Mouse (Mus musculus) myocyte (in vitro differentiated cells): ENCODE results near the gene 3110082I17Rik. TPM values are rescaled to one million over a fixed set of nuclear protein-coding genes. Genes with fewer than 3 reads are reported as not detected.

Experiments used
- H3K27me3 ChIP-seq: one replicate; pipeline ENCODE4 v1.6.1; 2011; ENCODE audit not compliant: control insufficient read depth, insufficient read depth, insufficient read length
- H3K36me3 ChIP-seq: one replicate; pipeline ENCODE4 v1.6.1; 2011; ENCODE audit not compliant: control insufficient read depth, insufficient read depth
- H3K4me2 ChIP-seq: one replicate; pipeline ENCODE4 v1.6.1; 2011; ENCODE audit warnings: low read depth, control low read depth
- H3K4me3 ChIP-seq: one replicate; pipeline ENCODE4 v1.5.1; 2011; ENCODE audit warnings: mild to moderate bottlenecking, control low read depth, moderate library complexity
- H3K79me2 ChIP-seq: one replicate; pipeline ENCODE4 v1.6.1; 2011; ENCODE audit not compliant: control insufficient read depth, insufficient read depth
- H3ac ChIP-seq: one replicate; pipeline ENCODE4 v1.6.1; 2011; ENCODE audit not compliant: control insufficient read depth, insufficient read length
- CEBPB ChIP-seq: IDR thresholded peaks from 2 replicates; pipeline ENCODE4 v1.6.1; 2011; ENCODE audit warnings: mild to moderate bottlenecking, moderate library complexity; ENCODE audit not compliant: poor library complexity, insufficient read depth, severe bottlenecking
- E2F4 ChIP-seq: IDR thresholded peaks from one replicate; pipeline ENCODE4 v1.6.1; 2011; ENCODE audit warnings: mild to moderate bottlenecking, control low read depth, moderate library complexity; ENCODE audit not compliant: insufficient read depth
- MAX ChIP-seq: IDR thresholded peaks from one replicate; pipeline ENCODE4 v1.6.1; 2011; ENCODE audit warnings: low read depth, mild to moderate bottlenecking, control low read depth
- MYOD1 ChIP-seq, 3 experiments: IDR thresholded peaks; one replicate each; pipeline ENCODE4 v1.6.1; 2011; ENCODE audit warnings: control low read depth in 2 of 3, low read depth in 2 of 3, mild to moderate bottlenecking in 2 of 3, moderate library complexity in 1 of 3; ENCODE audit not compliant: insufficient read length in 2 of 3, control insufficient read depth in 1 of 3
- MYOG ChIP-seq, 3 experiments: IDR thresholded peaks; one replicate each; pipeline ENCODE4 v1.6.1; 2011; ENCODE audit warnings: control low read depth in 2 of 3, low read depth in 2 of 3, mild to moderate bottlenecking in 2 of 3; ENCODE audit not compliant: insufficient read length in 2 of 3, control insufficient read depth in 1 of 3, insufficient read depth in 1 of 3
- POLR2A ChIP-seq: IDR thresholded peaks from one replicate; pipeline ENCODE4 v1.6.1; 2011; ENCODE audit warnings: low read depth, mild to moderate bottlenecking, control low read depth, moderate library complexity; ENCODE audit not compliant: insufficient read length
- POLR2AphosphoS2 ChIP-seq: IDR thresholded peaks from one replicate; pipeline ENCODE4 v1.6.1; 2011; ENCODE audit warnings: low read depth, control low read depth; ENCODE audit not compliant: insufficient read length
- REST ChIP-seq: IDR thresholded peaks from one replicate; pipeline ENCODE4 v1.6.1; 2011; ENCODE audit warnings: mild to moderate bottlenecking, control low read depth, moderate library complexity; ENCODE audit not compliant: insufficient read depth, insufficient read length
- SRF ChIP-seq: IDR thresholded peaks from one replicate; pipeline ENCODE4 v1.6.1; 2011; ENCODE audit warnings: low read depth; ENCODE audit not compliant: control insufficient read depth, insufficient read length
- TCF12 ChIP-seq: IDR thresholded peaks from one replicate; pipeline ENCODE4 v1.6.1; 2011; ENCODE audit warnings: mild to moderate bottlenecking, control low read depth; ENCODE audit not compliant: poor library complexity, insufficient read depth, severe bottlenecking
- TCF3 ChIP-seq: IDR thresholded peaks from one replicate; pipeline ENCODE4 v1.6.1; 2011; ENCODE audit warnings: low read depth, control low read depth; ENCODE audit not compliant: insufficient read length
- USF1 ChIP-seq: IDR thresholded peaks from one replicate; pipeline ENCODE4 v1.6.1; 2011; ENCODE audit warnings: low read depth, mild to moderate bottlenecking, control low read depth, moderate library complexity
- polyA plus RNA-seq: library from polyadenylated mRNA; unstranded; fragments of >200 nt; fragmentation: generic; extraction: Trizol; gene quantifications from one replicate; pipeline ENCODE4 v1.2.1, GENCODE M21; 2012; ENCODE audit warnings: missing spikeins

The 3110082I17Rik gene
- polyA plus RNA-seq, 1 experiment: 16.4 TPM

DNA sequence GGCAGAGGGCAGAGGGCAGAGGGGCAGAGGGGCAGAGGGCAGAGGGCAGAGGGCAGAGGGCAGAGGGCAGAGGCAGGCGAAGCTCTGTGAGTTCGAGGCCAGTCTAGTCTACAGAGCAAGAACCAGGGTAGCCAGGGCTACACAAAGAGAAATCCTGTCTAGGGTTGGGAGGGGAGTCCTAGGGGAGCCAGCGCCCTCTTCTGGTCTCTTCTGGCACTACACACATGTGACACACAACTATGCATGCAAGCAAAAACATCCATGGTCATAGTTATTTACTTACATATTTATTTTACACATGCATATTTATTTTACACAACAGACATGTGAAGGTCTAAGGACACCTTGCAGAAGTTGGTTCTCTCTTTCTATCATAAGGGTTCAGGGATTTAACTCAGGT, 42.8 kb downstream of the 3110082I17Rik start:
- Histone ChIP-seq H3K4me3 (no peak overlapping the region), H3ac (no peak overlapping the region), H3K36me3 (no peaks in the 10 kb centered on the region), H3K27me3 (no peaks in the 10 kb centered on the region), H3K4me2 (no peak overlapping the region), H3K79me2 (no peaks in the 10 kb centered on the region)
- TF ChIP-seq MYOG (IDR thresholded peaks at IDR 0.05; ENCODE audit: control insufficient read depth in 1 of 3, insufficient read depth in 1 of 3, insufficient read length in 2 of 3, low read depth in 2 of 3) (no peak), REST (no peak), MYOD1 (IDR thresholded peaks at IDR 0.05; ENCODE audit: control insufficient read depth in 1 of 3, insufficient read length in 2 of 3, low read depth in 2 of 3) (no peak), E2F4 (no peak), USF1 (no peak), POLR2A (no peak), SRF (no peak), TCF12 (no peak)

DNA sequence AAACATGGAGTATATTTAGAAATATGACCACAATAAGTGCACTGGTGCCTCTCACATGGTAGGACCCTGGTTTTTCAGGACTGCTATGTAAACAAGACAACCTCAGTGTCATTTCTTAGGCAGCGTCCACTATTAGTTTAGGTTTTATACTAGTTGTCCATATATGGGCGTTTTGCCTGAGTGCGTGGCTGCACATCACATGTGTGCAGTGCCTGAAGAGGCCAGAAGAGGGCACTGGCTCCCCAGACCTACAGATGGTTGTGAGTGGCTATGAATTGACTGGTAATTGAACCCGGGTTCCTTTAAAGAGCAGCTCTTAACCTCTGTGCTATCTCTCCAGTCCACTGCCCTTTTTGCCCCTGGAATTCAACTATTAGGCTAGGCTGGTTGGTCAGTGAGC, 43.4 kb downstream of the 3110082I17Rik start:
- H3K36me3 ChIP-seq: no peaks in the 10 kb centered on the region
- TF ChIP-seq POLR2AphosphoS2 (no peak), REST (no peak), SRF (peak; percentile 82)
- H3K4me3 ChIP-seq: no peak overlapping the region
- H3ac ChIP-seq: no peak overlapping the region
- H3K79me2 ChIP-seq: no peaks in the 10 kb centered on the region
- no peaks in the 10 kb centered on the region for H3K27me3 ChIP-seq
- no peak overlapping the region for H3K4me2 ChIP-seq

DNA sequence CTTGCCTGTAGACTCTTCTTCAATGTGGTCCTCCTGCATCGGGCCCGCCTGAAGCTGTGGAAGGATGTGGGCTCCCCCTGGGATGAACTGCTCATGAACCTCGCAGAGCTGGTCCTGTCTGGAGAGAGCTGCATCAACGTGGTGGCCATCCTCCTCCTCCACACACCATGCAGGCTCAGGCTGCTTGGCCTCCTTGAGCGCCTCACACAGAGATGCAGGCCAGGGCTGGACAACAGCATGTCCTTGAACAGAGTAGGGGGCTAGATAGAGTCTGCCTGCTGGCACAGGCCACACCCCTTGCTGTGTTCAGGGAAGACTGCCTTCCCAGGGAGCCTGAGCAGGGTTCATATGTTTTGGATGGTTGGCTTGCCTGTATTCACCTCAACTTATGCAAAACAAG, 45.3 kb downstream of the 3110082I17Rik start:
- TF ChIP-seq TCF12 (no peak), POLR2AphosphoS2 (no peak), E2F4 (no peak), MYOD1 (IDR thresholded peaks at IDR 0.05; ENCODE audit: control insufficient read depth in 1 of 3, insufficient read length in 2 of 3, low read depth in 2 of 3) (no peak), POLR2A (no peak), TCF3 (no peak), MYOG (IDR thresholded peaks at IDR 0.05; ENCODE audit: control insufficient read depth in 1 of 3, insufficient read depth in 1 of 3, insufficient read length in 2 of 3, low read depth in 2 of 3) (no peak), CEBPB (no peak), USF1 (no peak), MAX (no peak)
- Histone ChIP-seq H3K4me3 (no peak overlapping the region), H3K4me2 (no peak overlapping the region), H3ac (no peak overlapping the region), H3K36me3 (no peaks in the 10 kb centered on the region), H3K27me3 (no peaks in the 10 kb centered on the region), H3K79me2 (no peaks in the 10 kb centered on the region)

DNA sequence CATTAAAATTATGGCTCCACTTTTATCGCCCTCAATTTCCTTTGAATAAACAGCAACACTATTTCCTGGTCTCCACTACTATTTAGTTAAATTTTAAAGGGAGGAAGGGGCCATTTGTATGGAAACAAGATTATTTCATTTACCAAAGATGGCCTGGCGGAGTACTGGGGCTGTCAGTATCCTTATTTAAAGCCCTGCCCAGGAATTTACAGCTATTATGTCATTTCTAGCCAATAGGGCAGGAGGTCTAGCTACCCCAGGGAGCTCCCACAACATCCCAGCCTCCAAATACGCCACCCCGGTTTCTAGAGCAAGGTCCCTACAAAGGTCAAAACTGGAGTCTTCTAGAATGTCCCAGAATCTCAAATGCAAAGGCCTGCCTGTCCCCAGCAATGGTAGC, 46.8 kb downstream of the 3110082I17Rik start:
- H3ac ChIP-seq: no peak overlapping the region
- H3K4me2 ChIP-seq: no peak overlapping the region
- no peak overlapping the region for H3K4me3 ChIP-seq
- no peaks in the 10 kb centered on the region for H3K27me3 ChIP-seq
- H3K36me3 ChIP-seq: no peaks in the 10 kb centered on the region
- TF ChIP-seq E2F4 (no peak), POLR2AphosphoS2 (no peak), SRF (no peak), REST (no peak)
- H3K79me2 ChIP-seq: no peaks in the 10 kb centered on the region

DNA sequence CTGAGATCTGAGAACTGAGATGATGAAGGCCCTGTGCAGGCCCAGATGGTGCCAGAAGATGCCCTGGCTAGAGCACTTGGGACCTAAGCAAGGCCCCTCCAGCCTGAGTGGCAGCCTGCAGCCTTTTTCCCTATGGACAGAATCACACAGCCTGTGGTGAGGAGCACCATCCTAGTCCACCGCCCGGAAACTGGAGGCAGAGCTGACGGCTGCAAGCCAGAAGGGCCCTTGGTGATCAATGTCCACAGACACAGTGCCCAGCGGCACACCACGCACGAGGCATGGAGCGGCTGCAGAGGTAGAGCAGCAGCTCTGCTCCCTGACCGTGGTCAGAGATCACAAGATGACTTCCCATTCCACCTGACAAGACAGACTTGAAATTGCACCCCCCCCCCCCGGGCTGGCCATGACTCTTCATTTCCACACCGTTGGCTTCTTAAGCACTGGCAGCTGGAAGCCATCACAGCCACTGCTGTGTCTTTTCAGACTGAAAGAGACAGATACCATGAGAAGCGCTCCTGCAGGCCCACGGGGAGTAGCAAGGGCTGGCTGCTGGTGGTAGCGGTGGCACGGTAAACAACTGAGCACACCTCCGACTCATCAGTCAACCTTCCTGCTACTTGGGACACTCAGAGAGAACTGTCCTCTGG, 48.5 kb downstream of the 3110082I17Rik start:
- H3K4me2 ChIP-seq: no peak overlapping the region
- no peaks in the 10 kb centered on the region for H3K27me3 ChIP-seq
- H3K4me3 ChIP-seq: no peak overlapping the region
- H3K79me2 ChIP-seq: no peaks in the 10 kb centered on the region
- no peak for TF ChIP-seq E2F4
- TF ChIP-seq TCF3: no peak
- no peak for TF ChIP-seq REST
- no peak for TF ChIP-seq SRF
- H3K36me3 ChIP-seq: no peaks in the 10 kb centered on the region
- H3ac ChIP-seq: no peak overlapping the region

DNA sequence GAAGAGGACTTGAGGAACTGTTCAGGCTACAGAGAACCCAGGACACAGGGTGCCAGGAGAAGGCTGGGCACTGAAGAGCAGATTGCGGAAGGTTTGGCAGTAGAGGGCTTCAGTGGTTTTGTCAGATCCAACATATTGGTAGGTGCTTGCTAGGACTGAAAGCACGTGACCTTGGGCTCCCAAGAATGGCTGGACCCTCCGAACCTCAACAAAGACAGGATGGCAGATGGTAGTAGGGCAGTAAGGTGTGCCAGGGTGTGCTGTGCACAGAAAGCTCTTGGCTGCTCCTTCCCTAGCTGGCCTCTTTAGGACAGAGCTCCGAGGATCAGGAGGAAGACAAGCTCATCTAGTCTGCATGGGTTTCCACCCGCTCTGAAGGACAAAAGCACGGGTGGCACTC, 49.2 kb downstream of the 3110082I17Rik start:
- Histone ChIP-seq H3K4me3 (no peak overlapping the region), H3K36me3 (no peaks in the 10 kb centered on the region), H3K27me3 (no peaks in the 10 kb centered on the region), H3ac (no peak overlapping the region), H3K79me2 (no peaks in the 10 kb centered on the region), H3K4me2 (no peak overlapping the region)
- TF ChIP-seq TCF12 (no peak), MYOD1 (IDR thresholded peaks at IDR 0.05; ENCODE audit: control insufficient read depth in 1 of 3, insufficient read length in 2 of 3, low read depth in 2 of 3) (no peak), E2F4 (no peak), POLR2AphosphoS2 (no peak), USF1 (no peak), POLR2A (no peak), MAX (no peak), TCF3 (no peak), CEBPB (no peak), SRF (no peak), MYOG (IDR thresholded peaks at IDR 0.05; ENCODE audit: control insufficient read depth in 1 of 3, insufficient read depth in 1 of 3, insufficient read length in 2 of 3, low read depth in 2 of 3) (no peak), REST (no peak)
